Mouse (Mus musculus): ENCODE measurements around the gene Cand1. TPM values are rescaled to one million over a fixed set of nuclear protein-coding genes. Genes with fewer than 3 reads are reported as not detected.

The Cand1 gene
- polyA plus RNA-seq (2012; rRNA removed): 37.4 and 39.3 TPM in 2 replicates

GRCm38 (mm10) chr10:119239969-119240721 lies at the start of gene Cand1:
Gene Cand1, minus strand, starts transcription at chr10:119240055.
- DNase-seq (ENCODE audit: low read depth): peak; percentile 90

- no peak for DNase-seq (ENCODE audit: low read depth)
These were observed 39.0 kb upstream of the Cand1 start for GRCm38 (mm10) chr10:119278871-119279270.

GRCm38 (mm10) chr10:119274333-119274732 lies 34.5 kb upstream of the Cand1 start:
- DNase-seq (ENCODE audit: low read depth): no peak

- DNase-seq (ENCODE audit: low read depth): no peak
These were observed 32.7 kb upstream of the Cand1 start for GRCm38 (mm10) chr10:119272536-119272935.

GRCm38 (mm10) chr10:119272005-119272404 lies 32.1 kb upstream of the Cand1 start:
- DNase-seq (ENCODE audit: low read depth): no peak

GRCm38 (mm10) chr10:119271101-119271500 lies 31.2 kb upstream of the Cand1 start:
- DNase-seq (ENCODE audit: low read depth): no peak

GRCm38 (mm10) chr10:119270384-119270985 lies 30.6 kb upstream of the Cand1 start:
- no peak for DNase-seq (ENCODE audit: low read depth)

GRCm38 (mm10) chr10:119264761-119265160 lies 24.9 kb upstream of the Cand1 start:
- DNase-seq (ENCODE audit: low read depth): no peak

GRCm38 (mm10) chr10:119262821-119263220 lies 23.0 kb upstream of the Cand1 start:
- no peak for DNase-seq (ENCODE audit: low read depth)

GRCm38 (mm10) chr10:119257876-119258275 lies 18.0 kb upstream of the Cand1 start:
- no peak for DNase-seq (ENCODE audit: low read depth)

- no peak for DNase-seq (ENCODE audit: low read depth)
These were observed 4.3 kb upstream of the Cand1 start for GRCm38 (mm10) chr10:119244146-119244545.

- no peak for DNase-seq (ENCODE audit: low read depth)
These were observed 851 bp upstream of the Cand1 start for GRCm38 (mm10) chr10:119240722-119241089.

- no peak for DNase-seq (ENCODE audit: low read depth)
These were observed 254 bp downstream of the Cand1 start for GRCm38 (mm10) chr10:119239633-119239968.

GRCm38 (mm10) chr10:119238985-119239631 lies 747 bp downstream of the Cand1 start:
- DNase-seq (ENCODE audit: low read depth): no peak

GRCm38 (mm10) chr10:119231526-119231925 lies 8.3 kb downstream of the Cand1 start:
- no peak for DNase-seq (ENCODE audit: low read depth)

- no peak for DNase-seq (ENCODE audit: low read depth)
These were observed 9.2 kb downstream of the Cand1 start for GRCm38 (mm10) chr10:119230703-119231102.

GRCm38 (mm10) chr10:119230074-119230669 lies 9.7 kb downstream of the Cand1 start:
- DNase-seq (ENCODE audit: low read depth): no peak

GRCm38 (mm10) chr10:119223686-119224085 lies 16.2 kb downstream of the Cand1 start:
- DNase-seq (ENCODE audit: low read depth): no peak

- DNase-seq (ENCODE audit: low read depth): no peak
These were observed 18.2 kb downstream of the Cand1 start for GRCm38 (mm10) chr10:119221631-119222030.

- no peak for DNase-seq (ENCODE audit: low read depth)
These were observed 20.4 kb downstream of the Cand1 start for GRCm38 (mm10) chr10:119219415-119219814.

- DNase-seq (ENCODE audit: low read depth): no peak
These were observed 21.4 kb downstream of the Cand1 start for GRCm38 (mm10) chr10:119218274-119219080.

GRCm38 (mm10) chr10:119212443-119212842 lies 27.4 kb downstream of the Cand1 start:
- DNase-seq (ENCODE audit: low read depth): no peak

All from gonadal fat pad, adult 2 months (tissue).